9 mouse cellular contexts compared by ENCODE assay signal in the genomic region with DNA sequence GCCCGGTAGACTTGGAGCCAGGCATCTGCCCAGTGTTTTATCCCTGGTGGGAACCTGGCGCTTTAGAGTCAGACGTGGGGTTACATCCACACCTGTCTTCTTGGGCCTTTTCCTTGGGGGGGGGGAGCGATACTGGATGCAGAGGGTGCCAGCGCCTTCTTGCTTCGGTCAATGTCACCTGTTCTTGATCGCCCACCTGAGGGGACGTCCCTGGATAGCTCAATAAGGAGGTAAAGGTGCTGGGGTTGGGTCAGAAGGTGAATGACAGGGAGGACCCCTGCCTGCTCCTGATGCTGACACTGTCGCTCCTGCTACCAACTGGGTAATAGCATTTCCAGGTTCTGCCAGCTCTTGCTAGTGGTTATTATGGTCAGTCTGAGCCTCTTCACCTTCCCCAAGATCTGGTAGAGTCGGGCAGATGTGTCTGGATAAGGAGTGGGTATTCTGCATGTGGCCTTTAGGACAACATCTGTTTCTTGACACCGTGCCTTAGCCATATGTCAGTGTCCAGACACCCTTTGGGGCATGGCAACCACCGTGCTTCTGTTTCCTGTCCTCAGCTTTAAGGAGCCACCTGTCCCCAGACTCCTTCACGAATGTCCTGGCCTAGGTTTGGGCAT. TPM values are rescaled to one million over a fixed set of nuclear protein-coding genes. Genes with fewer than 3 reads are reported as not detected.
DNase-seq lines count a peak whose midpoint lies in the region; ATAC-seq and TF ChIP-seq lines count a peak whose summit lies in the region.
"Had no signal": no experiment of that assay in that cellular context is flagged by ENCODE, and none has a peak within 500 bp of the region (broad histone marks: within the 10 kb centered on the region; RNA-seq: fewer than 3 reads in every experiment).

No protein-coding gene starts in this region.

- WGBS in heart, embryonic 10.5 days: 14% methylated on average over 13 of the region's 13 CpGs
- 19% methylated on average over 13 of the region's 13 CpGs for WGBS in forebrain, postnatal 0 days
- 20% methylated on average over 13 of the region's 13 CpGs for WGBS in midbrain, embryonic 11.5 days

- no peak for DNase-seq in heart, embryonic 10.5 days (ENCODE audit: low spot score)
- no peak for DNase-seq in heart, adult 9 months (ENCODE audit: low spot score in 2 of 2)
- no peak for DNase-seq in ES-E14 (ENCODE audit: low read depth, low spot score)
- DNase-seq in forebrain, postnatal 0 days: no peak
- DNase-seq in midbrain, embryonic 11.5 days (ENCODE audit: low spot score, missing footprints): peak; percentile 88
- no peak for DNase-seq in layer of hippocampus, adult 9-11 months
- DNase-seq in thymus, postnatal 14 days: no peak
- DNase-seq in frontal cortex, postnatal 14 days (ENCODE audit: low spot score in 2 of 2): no peak

- ATAC-seq in forebrain, postnatal 0 days: no peak
- no peak for ATAC-seq in midbrain, embryonic 11.5 days (ENCODE audit: low FRiP score)

- H3K36me3 ChIP-seq in heart, embryonic 10.5 days: no peaks in the 10 kb centered on the region
- no peaks in the 10 kb centered on the region for H3K36me3 ChIP-seq in ES-E14 (ENCODE audit: control insufficient read depth, insufficient read depth, low read length, poor library complexity, severe bottlenecking)
- H3K36me3 ChIP-seq in forebrain, postnatal 0 days (ENCODE audit: insufficient read depth): no peaks in the 10 kb centered on the region
- no peaks in the 10 kb centered on the region for H3K36me3 ChIP-seq in midbrain, embryonic 11.5 days (ENCODE audit: control insufficient read depth, insufficient read depth, low read length)

- no peak overlapping the region for H3K9ac ChIP-seq in ES-E14 (ENCODE audit: insufficient read depth, low read depth, low read length, poor library complexity, severe bottlenecking)
- H3K9ac ChIP-seq in forebrain, postnatal 0 days: peak overlapping the region; percentile 70
- H3K9ac ChIP-seq in midbrain, embryonic 11.5 days (ENCODE audit: low read length): peak overlapping the region; percentile 85

- H3K4me1 ChIP-seq in heart, embryonic 10.5 days: peaks cover 60% of the 10 kb centered on the region
- H3K4me1 ChIP-seq in ES-E14 (ENCODE audit: control insufficient read depth in 2 of 2, insufficient read depth in 2 of 2, low read length in 2 of 2, poor library complexity in 1 of 2): peaks cover 0 to 5% of the 10 kb centered on the region in 2 experiments; a peak in 2 of 4 replicates
- H3K4me1 ChIP-seq in forebrain, postnatal 0 days (ENCODE audit: insufficient read depth): peaks cover 4% of the 10 kb centered on the region; the same call in 1 of the 2 replicates
- H3K4me1 ChIP-seq in midbrain, embryonic 11.5 days (ENCODE audit: control insufficient read depth, insufficient read depth, low read length): peaks cover 16% of the 10 kb centered on the region

- in situ Hi-C loops in ES-E14 (cut with MboI; ENCODE audit: low sequenced_read_pairs in 2 of 2, unreplicated experiment in 2 of 2): no loop called here

- H3K4me2 ChIP-seq in forebrain, postnatal 0 days (ENCODE audit: low read depth): peak overlapping the region; percentile 93
- peak overlapping the region; percentile 99 for H3K4me2 ChIP-seq in midbrain, embryonic 11.5 days

- H3K27ac ChIP-seq in heart, embryonic 10.5 days: peak overlapping the region; percentile 90
- H3K27ac ChIP-seq in ES-E14 (ENCODE audit: insufficient read depth, low read depth, low read length, poor library complexity, severe bottlenecking): no peak overlapping the region
- H3K27ac ChIP-seq in forebrain, postnatal 0 days (ENCODE audit: low read depth, low read length): no peak overlapping the region
- no peak overlapping the region for H3K27ac ChIP-seq in midbrain, embryonic 11.5 days (ENCODE audit: low read depth, low read length)

- no peaks in the 10 kb centered on the region for H3K9me3 ChIP-seq in heart, embryonic 10.5 days
- no peaks in the 10 kb centered on the region for H3K9me3 ChIP-seq in ES-E14 (ENCODE audit: control insufficient read depth, insufficient read depth, low read depth, low read length)
- no peaks in the 10 kb centered on the region for H3K9me3 ChIP-seq in forebrain, postnatal 0 days (ENCODE audit: low read length)
- no peaks in the 10 kb centered on the region for H3K9me3 ChIP-seq in midbrain, embryonic 11.5 days (ENCODE audit: control insufficient read depth, low read length)

- peak overlapping the region; percentile 83 for H3K4me3 ChIP-seq in heart, embryonic 10.5 days
- H3K4me3 ChIP-seq in ES-E14 (ENCODE audit: insufficient read depth in 1 of 2, low read depth in 1 of 2, low read length in 2 of 2, poor library complexity in 1 of 2, severe bottlenecking in 1 of 2): peak overlapping the region; percentile 86 to 93; a peak in 3 of 4 replicates
- peak overlapping the region; percentile 62 for H3K4me3 ChIP-seq in forebrain, postnatal 0 days (ENCODE audit: low read depth, low read length)
- peak overlapping the region; percentile 82 for H3K4me3 ChIP-seq in midbrain, embryonic 11.5 days (ENCODE audit: low read depth, low read length)

- peaks cover 82% of the 10 kb centered on the region for H3K27me3 ChIP-seq in heart, embryonic 10.5 days (ENCODE audit: insufficient read depth, poor library complexity, severe bottlenecking)
- H3K27me3 ChIP-seq in forebrain, postnatal 0 days (ENCODE audit: insufficient read depth, low read length): peaks cover 20% of the 10 kb centered on the region; the same call in 1 of the 2 replicates
- H3K27me3 ChIP-seq in midbrain, embryonic 11.5 days (ENCODE audit: control insufficient read depth, insufficient read depth, low read length): peaks cover 28% of the 10 kb centered on the region

- no peak for TF ChIP-seq CTCF in forebrain, postnatal 0 days (IDR thresholded peaks at IDR 0.05; ENCODE audit: low read depth)

TF ChIP-seq in ES-E14, 5 proteins besides CTCF, POLR2A, EP300 and RAD21:
- TF ChIP-seq HCFC1 (IDR thresholded peaks at IDR 0.05; ENCODE audit: borderline replicate concordance, insufficient read depth, low read length): no peak
- no peak for TF ChIP-seq ZC3H11A (IDR thresholded peaks at IDR 0.05; ENCODE audit: borderline replicate concordance, low read depth, low read length)
- no peak for TF ChIP-seq CHD2 (IDR thresholded peaks at IDR 0.05; ENCODE audit: low read depth, low read length)
- TF ChIP-seq MAFK (IDR thresholded peaks at IDR 0.05; ENCODE audit: insufficient read depth, low read depth, low read length): no peak
- TF ChIP-seq ZNF384 (IDR thresholded peaks at IDR 0.05; ENCODE audit: low read depth, low read length): no peak

RNA-seq across cellular contexts. Expression of a gene that starts 1.4 kb away (rescaled TPM):
- polyA plus RNA-seq in heart, embryonic 10.5 days (2016; fragmentation: Nextera tagmentation; extraction: Ambion mirVana): 6.8 TPM in 2 replicates
- 0.85 and 2.4 TPM in 2 replicates for total RNA-seq in ES-E14 (2012; rRNA removed)
- 29.7 and 49.5 TPM in 2 replicates for total RNA-seq in forebrain, postnatal 0 days (2014; rRNA removed)
- polyA plus RNA-seq in forebrain, postnatal 0 days (2015; fragmentation: Nextera tagmentation; extraction: Ambion mirVana): 3.0 and 5.0 TPM in 2 replicates
- polyA plus RNA-seq in midbrain, embryonic 11.5 days (2014; fragmentation: Nextera tagmentation; extraction: Ambion mirVana): 1.3 and 1.7 TPM in 2 replicates
- total RNA-seq: liver, adult 2 months had no signal
- polyA plus RNA-seq: liver, adult 2 months had no signal
